Mouse (Mus musculus) heart, embryonic 15.5 days (tissue): Measurements from ENCODE around the gene Paqr4. TPM values are rescaled to one million over a fixed set of nuclear protein-coding genes. Genes with fewer than 3 reads are reported as not detected.

ENCODE experiments used
- ATAC-seq: fragments of 200-750 bp; cut with Nextera tagmentation; replicated peaks from 2 replicates; pipeline ENCODE4 v1.8.0; 2017; ENCODE audit warnings: low read depth, moderate TSS enrichment; ENCODE audit not compliant: insufficient number of reproducible peaks, insufficient read depth, low FRiP score
- H3K27ac ChIP-seq: fragments of 300-500 bp; sonication (generic); 2 replicates; pipeline ENCODE4 v1.5.1; 2015; ENCODE audit warnings: mild to moderate bottlenecking, inconsistent platforms
- H3K27me3 ChIP-seq: fragments of 300-500 bp; sonication (generic); 2 replicates; pipeline ENCODE4 v1.6.1; 2015; ENCODE audit warnings: inconsistent platforms
- H3K36me3 ChIP-seq: fragments of 300-500 bp; sonication (generic); 2 replicates; pipeline ENCODE4 v1.6.1; 2015; ENCODE audit warnings: mild to moderate bottlenecking, inconsistent platforms
- H3K4me1 ChIP-seq: fragments of 300-500 bp; sonication (generic); replicated peaks from 2 replicates; pipeline ENCODE4 v1.6.1; 2015; ENCODE audit warnings: inconsistent platforms
- H3K4me2 ChIP-seq: fragments of 300-500 bp; sonication (generic); 2 replicates; pipeline ENCODE4 v1.6.1; 2015; ENCODE audit warnings: inconsistent platforms, mild to moderate bottlenecking, moderate library complexity
- H3K4me3 ChIP-seq: fragments of 300-500 bp; sonication (generic); 2 replicates; pipeline ENCODE4 v1.5.1; 2015; ENCODE audit warnings: mild to moderate bottlenecking, inconsistent platforms
- H3K9ac ChIP-seq: fragments of 300-500 bp; sonication (generic); 2 replicates; pipeline ENCODE4 v1.6.1; 2015; ENCODE audit warnings: mild to moderate bottlenecking, inconsistent platforms
- H3K9me3 ChIP-seq: fragments of 300-500 bp; sonication (generic); replicated peaks from 2 replicates; pipeline ENCODE4 v1.6.1; 2016; ENCODE audit warnings: inconsistent platforms
- WGBS: fragments of 180-500 bp; shearing (Covaris S2); methylation state at CpG from one replicate; pipeline ENCODE4 v1.1.7; 2015; ENCODE audit warnings: mixed read lengths; 5-methylcytosine and 5-hydroxymethylcytosine counted together
- polyA plus RNA-seq: library from polyadenylated mRNA; unstranded; fragments of >200 nt; fragmentation: Nextera tagmentation; extraction: Ambion mirVana; gene quantifications from 2 replicates; pipeline ENCODE4 v1.2.1, GENCODE M21; 2015

The Paqr4 gene
- polyA plus RNA-seq, 1 experiment from 2014 or later: 13.5 TPM

DNA sequence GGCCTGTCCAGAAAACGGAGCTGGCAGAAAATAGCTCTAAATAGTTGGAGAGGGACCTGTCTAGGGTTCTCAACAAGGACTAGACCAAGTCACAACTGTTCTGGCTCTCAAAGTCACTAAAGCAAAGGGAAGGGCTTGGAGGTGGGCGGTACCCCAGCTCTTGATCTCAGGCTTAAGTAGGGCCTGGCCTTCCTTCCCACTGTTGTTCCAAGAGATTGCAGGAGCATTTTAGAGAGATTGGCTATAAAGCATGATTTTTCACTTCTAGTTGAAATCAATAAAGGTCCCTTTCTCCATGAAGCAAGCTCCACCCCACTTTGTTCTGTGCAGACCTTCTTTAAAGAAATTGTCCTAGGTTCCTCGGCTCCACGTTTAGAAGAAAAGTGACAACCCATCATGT is 15.2 kb downstream of the Paqr4 start:
- no peaks in the 10 kb centered on the region for H3K36me3 ChIP-seq
- peak overlapping the region; percentile 57; the same call in 1 of the 2 replicates for H3K9ac ChIP-seq
- no peak for ATAC-seq
- H3K4me2 ChIP-seq: peak overlapping the region; percentile 68
- H3K27ac ChIP-seq: peak overlapping the region; percentile 70
- no peaks in the 10 kb centered on the region for H3K9me3 ChIP-seq
- H3K4me1 ChIP-seq: peaks cover 14% of the 10 kb centered on the region
- WGBS: 55% methylated on average over 4 of the region's 4 CpGs
- H3K27me3 ChIP-seq: no peaks in the 10 kb centered on the region
- peak overlapping the region; percentile 65 for H3K4me3 ChIP-seq

DNA sequence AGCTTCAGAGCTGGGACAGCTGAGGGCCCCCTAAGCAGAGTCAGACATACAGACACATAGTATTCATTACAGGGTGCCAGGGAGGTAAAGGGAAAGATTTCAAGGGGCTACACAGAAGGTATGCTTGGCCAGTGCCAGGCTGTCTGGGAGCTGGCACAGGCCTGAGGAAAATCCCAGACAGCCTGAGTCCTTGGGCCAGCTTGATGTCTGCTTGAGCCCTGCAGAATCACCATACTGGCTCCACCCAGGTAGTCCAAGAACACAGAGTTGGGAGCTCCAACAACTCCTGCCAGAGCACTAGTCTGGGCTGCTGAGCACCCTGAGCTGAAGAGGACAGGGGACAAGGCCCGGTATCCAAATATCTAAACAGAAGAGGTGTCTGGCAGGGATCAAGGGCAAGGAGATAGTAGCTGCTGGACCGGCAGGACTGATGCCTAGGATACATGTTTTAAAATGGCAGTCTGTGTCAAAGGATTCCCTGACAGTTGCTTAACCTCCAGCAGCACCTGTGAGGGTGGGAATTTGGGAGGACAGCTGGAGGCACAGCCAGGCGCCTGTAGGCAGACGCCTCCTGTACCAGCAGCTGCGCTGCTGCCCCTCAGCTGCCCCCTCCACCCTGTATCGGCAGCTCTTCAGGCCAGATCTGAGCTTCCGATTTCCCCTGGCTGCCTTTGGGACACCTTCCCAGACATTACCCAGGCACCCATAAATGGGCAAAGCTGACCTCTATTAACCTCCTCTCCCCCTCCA is 18.1 kb downstream of the Paqr4 start, which contains the start of gene 1520401A03Rik:
1520401A03Rik (minus strand) TSS at position 408 of the 750 bp plus-strand sequence.
- Histone ChIP-seq H3K9ac (no peak within 1 kb of the TSS), H3K4me1 (peaks cover 14% of the 10 kb centered on the region), H3K9me3 (no peaks in the 10 kb centered on the region), H3K4me3 (no peak within 1 kb of the TSS), H3K27me3 (0 out of 2 replicates have a peak, but pooled peaks cover 3% of the 10 kb centered on the region), H3K27ac (no peak within 1 kb of the TSS), H3K36me3 (no peaks in the 10 kb centered on the region), H3K4me2 (no peak within 1 kb of the TSS)
- WGBS: 56% methylated on average over 7 of the region's 7 CpGs
- no peak for ATAC-seq

DNA sequence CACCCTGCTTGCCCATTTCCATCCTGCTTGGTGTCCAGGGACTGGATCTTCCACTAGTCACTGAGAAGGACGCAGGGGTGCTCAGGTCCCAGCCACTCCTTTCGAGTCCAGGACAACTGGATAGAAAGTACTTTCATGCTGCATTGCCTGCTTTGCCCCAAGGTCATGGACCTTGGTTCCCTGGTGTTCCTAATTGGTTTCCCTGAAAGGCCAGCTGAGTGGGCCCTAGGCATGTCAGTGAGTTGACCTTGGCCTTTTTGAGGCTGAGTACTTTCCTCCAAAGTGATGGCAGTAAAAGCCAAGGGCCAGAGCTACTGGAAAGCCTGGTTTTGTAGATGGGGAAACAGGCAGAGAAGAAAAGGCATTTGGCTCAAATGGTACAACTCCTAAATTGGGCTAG is 18.8 kb downstream of the Paqr4 start:
- Histone ChIP-seq H3K27ac (no peak overlapping the region), H3K36me3 (no peaks in the 10 kb centered on the region), H3K9me3 (no peaks in the 10 kb centered on the region), H3K27me3 (0 out of 2 replicates have a peak, but pooled peaks cover 3% of the 10 kb centered on the region), H3K4me1 (peaks cover 8% of the 10 kb centered on the region), H3K9ac (no peak overlapping the region), H3K4me2 (no peak overlapping the region), H3K4me3 (no peak overlapping the region)
- WGBS: 80% methylated on average over 2 of the region's 2 CpGs
- ATAC-seq: no peak

DNA sequence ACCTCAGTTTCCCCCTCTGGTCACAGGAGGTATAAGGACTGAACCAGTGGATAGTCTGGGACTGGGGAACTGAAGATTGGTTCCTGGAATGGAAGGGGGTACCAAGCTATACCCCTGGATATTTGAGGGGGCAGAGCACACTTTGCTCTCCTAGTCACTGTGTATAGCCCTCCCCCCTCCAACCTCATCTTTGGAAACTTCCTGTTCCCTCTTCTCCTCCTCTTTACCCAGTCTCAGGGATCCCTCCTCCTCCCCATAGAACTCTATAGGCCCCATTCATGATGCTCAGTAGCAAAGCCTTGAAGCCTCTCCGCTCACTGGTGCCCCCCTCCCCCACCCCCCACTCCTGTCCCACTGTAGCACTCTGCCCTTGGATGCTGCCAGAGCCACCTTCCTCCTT is 21.2 kb downstream of the Paqr4 start:
- Histone ChIP-seq H3K4me1 (no peaks in the 10 kb centered on the region), H3K27ac (no peak overlapping the region), H3K36me3 (no peaks in the 10 kb centered on the region), H3K27me3 (0 out of 2 replicates have a peak, but pooled peaks cover 3% of the 10 kb centered on the region), H3K9ac (no peak overlapping the region), H3K9me3 (no peaks in the 10 kb centered on the region), H3K4me2 (no peak overlapping the region), H3K4me3 (no peak overlapping the region)
- 22% methylated on average over 1 of the region's 1 CpGs for WGBS
- ATAC-seq: no peak

DNA sequence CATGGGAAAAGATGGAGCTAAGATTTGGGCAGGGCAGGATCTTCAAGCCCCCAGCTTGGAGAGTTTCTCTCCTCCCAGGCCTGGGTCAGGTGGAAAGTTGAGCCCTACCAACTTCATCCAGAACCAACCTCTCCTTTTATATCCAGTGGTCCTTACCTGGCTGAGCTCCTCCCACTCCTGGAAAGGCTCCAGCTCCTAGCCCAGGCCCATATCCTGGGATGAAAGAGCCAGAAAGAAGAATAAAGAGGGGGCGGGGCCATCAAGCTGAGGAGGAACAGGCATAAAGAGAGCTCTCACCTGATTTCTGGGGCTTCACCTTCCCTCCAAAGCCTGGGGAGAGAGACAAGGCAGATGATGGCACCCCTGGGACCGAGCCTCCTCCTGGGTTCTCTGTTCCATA is 23.7 kb downstream of the Paqr4 start:
- Histone ChIP-seq H3K27me3 (0 out of 2 replicates have a peak, but pooled peaks cover 3% of the 10 kb centered on the region), H3K9me3 (no peaks in the 10 kb centered on the region), H3K4me2 (no peak overlapping the region), H3K27ac (no peak overlapping the region), H3K9ac (no peak overlapping the region), H3K36me3 (no peaks in the 10 kb centered on the region), H3K4me1 (no peaks in the 10 kb centered on the region), H3K4me3 (no peak overlapping the region)
- WGBS: 58% methylated on average over 2 of the region's 2 CpGs
- no peak for ATAC-seq

DNA sequence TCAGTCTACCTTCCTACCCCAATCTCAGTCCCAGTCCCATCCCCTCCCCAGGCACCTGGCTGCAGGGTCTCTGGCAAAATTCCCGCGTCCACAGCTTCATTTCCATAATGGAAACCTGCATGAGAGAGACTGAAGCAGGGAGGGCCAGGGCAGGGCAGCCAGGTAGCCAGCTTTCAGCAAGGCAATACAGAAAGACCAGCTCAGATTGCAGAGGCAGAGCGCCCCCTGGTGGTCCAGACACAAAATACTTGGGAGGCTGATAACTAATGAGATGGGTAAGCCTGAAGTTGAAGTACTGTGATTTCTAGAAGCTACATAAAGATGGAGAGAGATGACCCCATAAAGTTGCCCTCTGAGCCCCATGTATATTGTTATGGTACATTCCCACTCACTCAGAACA is 34.5 kb downstream of the Paqr4 start:
- Histone ChIP-seq H3K36me3 (no peaks in the 10 kb centered on the region), H3K27ac (no peak overlapping the region), H3K4me2 (no peak overlapping the region), H3K27me3 (peaks cover 21% of the 10 kb centered on the region), H3K9me3 (no peaks in the 10 kb centered on the region), H3K4me3 (no peak overlapping the region), H3K9ac (no peak overlapping the region), H3K4me1 (no peaks in the 10 kb centered on the region)
- 2% methylated on average over 3 of the region's 3 CpGs for WGBS
- 0 out of 2 replicates have a peak, but pooled peaks have one; percentile 16 for ATAC-seq

DNA sequence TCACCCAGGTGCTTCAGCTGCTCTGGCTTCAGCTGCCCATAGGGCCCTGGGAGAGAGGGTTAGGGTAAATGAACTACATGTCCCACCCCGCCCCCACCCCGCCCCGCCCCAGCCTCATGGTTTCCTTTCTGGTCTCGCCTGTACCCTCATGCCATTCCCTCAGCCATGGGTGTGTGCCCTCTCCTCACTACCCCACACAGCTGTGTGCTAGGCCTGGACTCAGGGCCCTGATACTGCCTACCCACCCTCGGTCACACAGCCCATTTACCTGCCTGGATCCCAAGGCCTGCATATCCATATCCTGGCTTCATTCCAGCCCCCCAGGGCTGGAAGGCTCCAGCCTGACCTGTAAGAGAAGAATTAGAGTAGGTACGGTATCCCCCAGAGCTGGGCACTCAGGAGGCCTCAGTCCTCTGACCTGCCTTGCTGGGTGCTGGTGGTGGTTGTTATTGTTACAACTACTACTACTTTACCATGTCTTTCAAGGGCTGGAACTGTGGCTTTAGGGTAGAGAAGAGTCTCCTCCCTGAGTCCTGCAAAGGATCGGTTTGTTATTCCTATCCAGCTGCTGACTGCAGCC is 35.1 kb downstream of the Paqr4 start:
- no peaks in the 10 kb centered on the region for H3K9me3 ChIP-seq
- peaks cover 27% of the 10 kb centered on the region for H3K27me3 ChIP-seq
- H3K4me3 ChIP-seq: no peak overlapping the region
- no peak overlapping the region for H3K9ac ChIP-seq
- ATAC-seq: no peak
- 70% methylated on average over 7 of the region's 7 CpGs for WGBS
- H3K4me1 ChIP-seq: no peaks in the 10 kb centered on the region
- no peak overlapping the region for H3K27ac ChIP-seq
- H3K4me2 ChIP-seq: no peak overlapping the region
- H3K36me3 ChIP-seq: no peaks in the 10 kb centered on the region

DNA sequence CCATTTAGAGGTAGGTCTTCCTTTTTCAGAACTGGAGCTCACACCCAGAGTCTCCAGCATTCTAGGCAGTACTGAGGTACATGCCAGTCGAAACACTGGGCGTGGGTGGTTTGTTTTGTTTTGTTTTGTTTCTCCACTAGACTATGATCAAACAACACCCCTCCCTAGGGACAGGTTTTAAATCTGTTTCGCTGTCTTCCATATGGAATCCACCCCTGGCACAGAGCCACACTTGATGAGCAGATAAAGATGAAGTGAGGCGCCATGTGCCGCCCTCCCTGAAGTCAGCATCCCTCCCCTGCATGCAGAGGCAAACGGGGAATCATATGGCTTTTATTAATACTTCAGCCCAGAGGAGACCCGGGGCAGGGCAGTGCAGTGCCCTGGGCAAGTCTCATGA is 35.9 kb downstream of the Paqr4 start:
- Histone ChIP-seq H3K4me2 (no peak overlapping the region), H3K4me1 (peaks cover 3% of the 10 kb centered on the region), H3K36me3 (no peaks in the 10 kb centered on the region), H3K4me3 (no peak overlapping the region), H3K9me3 (no peaks in the 10 kb centered on the region), H3K27ac (no peak overlapping the region), H3K27me3 (peaks cover 29% of the 10 kb centered on the region), H3K9ac (no peak overlapping the region)
- ATAC-seq: no peak
- 52% methylated on average over 7 of the region's 7 CpGs for WGBS

DNA sequence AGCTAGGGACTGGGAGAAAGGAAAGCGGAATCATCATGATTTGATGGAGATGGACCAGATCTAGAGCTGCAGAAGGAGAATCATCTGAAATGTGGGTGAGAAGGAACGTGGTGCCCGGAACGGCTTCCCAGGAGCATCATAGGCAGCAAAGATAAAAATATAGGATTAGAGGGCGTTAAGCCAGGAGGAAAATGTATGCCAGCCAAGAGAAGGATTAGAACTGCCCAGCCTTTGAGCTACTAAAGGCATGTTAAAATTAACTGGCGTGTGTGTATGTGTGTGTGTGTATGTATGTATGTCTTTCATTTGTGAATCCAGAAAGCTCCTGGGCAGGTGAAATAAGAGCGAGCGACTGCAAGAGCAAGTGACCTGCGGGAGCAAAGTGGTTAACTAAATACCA is 37.4 kb downstream of the Paqr4 start:
- Histone ChIP-seq H3K27me3 (peaks cover 43% of the 10 kb centered on the region), H3K4me3 (no peak overlapping the region), H3K9me3 (no peaks in the 10 kb centered on the region), H3K4me1 (peaks cover 9% of the 10 kb centered on the region), H3K9ac (no peak overlapping the region), H3K27ac (no peak overlapping the region), H3K36me3 (no peaks in the 10 kb centered on the region), H3K4me2 (no peak overlapping the region)
- ATAC-seq: no peak
- 72% methylated on average over 9 of the region's 9 CpGs for WGBS

DNA sequence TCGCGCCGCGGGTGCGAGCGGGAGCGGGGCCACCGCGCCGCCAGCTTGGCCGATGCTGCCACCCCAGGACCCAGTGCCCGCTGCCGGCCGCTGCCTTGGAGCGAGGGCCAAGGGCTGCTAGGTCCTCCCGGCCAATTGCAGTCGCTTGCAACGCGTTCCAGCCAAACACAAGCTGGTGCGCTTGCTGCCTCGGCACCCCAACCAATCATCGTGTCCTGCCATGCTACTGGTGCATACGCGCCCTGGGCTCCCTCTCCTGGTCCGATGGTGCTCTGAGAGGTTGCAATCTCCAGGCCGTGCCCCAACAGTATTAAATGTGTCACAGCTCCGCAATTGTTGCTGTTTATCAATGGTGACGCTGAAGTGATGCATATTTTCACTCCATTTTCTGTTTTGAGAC is 40.6 kb downstream of the Paqr4 start:
- Histone ChIP-seq H3K9ac (peak overlapping the region; percentile 60), H3K4me3 (peak overlapping the region; percentile 64), H3K36me3 (no peaks in the 10 kb centered on the region), H3K27me3 (peaks cover 49% of the 10 kb centered on the region), H3K9me3 (no peaks in the 10 kb centered on the region), H3K4me2 (peak overlapping the region; percentile 99), H3K4me1 (peaks cover 9% of the 10 kb centered on the region), H3K27ac (no peak overlapping the region)
- WGBS: under 1% methylated on average over 28 of the region's 28 CpGs
- peak; percentile 95 for ATAC-seq

DNA sequence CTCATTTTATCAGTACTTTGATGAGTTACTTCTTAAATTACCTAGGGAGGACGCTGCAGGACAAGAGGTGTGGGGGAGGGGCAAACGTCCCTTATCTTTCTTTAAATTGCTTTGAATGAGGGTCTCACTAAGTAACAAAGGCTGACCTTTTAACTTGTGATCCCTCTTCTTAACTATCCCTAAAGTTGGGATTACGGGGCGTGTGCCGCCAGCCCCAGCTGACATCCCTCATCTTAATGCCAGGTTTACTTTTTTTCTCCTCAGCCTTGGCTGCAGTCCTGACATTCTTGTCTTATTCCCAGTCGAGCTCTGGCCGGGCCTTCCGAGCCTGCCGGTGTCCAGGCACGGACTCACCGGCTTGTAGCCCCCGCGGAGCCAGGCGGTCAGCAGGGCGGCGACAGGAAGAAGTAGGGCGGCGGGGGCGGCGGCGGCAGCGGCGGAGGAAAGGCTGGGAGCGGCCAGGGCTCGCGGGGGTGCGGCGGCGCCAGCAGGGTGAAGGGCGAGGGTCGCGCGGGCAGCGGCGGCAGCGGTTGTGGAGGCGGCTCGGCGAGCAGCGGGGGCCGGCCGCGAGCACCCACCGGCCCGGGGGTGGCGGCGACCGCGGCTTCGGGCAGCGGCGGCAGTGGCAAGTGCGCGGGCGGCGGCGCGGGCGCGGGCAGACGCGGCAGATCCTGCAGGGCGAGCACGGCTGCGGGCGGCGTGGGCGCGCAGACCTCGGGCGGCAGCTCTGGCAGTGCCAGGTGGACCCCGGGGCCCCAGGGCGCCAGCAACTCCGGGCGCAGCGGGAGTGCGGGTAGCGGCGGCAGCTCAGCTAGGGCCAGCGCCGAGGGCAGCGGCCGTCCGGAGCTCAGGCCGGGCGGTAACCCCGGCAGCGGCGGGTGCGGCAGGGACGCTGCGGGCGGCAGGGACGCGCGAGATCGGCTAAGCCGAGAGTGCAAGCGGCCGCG is 41.3 kb downstream of the Paqr4 start:
- Histone ChIP-seq H3K9ac (peak overlapping the region; percentile 60), H3K4me3 (peak overlapping the region; percentile 64), H3K4me1 (peaks cover 9% of the 10 kb centered on the region), H3K27me3 (peaks cover 49% of the 10 kb centered on the region), H3K36me3 (no peaks in the 10 kb centered on the region), H3K27ac (no peak overlapping the region), H3K9me3 (no peaks in the 10 kb centered on the region), H3K4me2 (peak overlapping the region; percentile 99)
- WGBS: under 1% methylated on average over 100 of the region's 101 CpGs
- 0 out of 2 replicates have a peak, but pooled peaks have one; percentile 21 for ATAC-seq
